Mouse (Mus musculus) fat pad, adult 2 months (tissue): ENCODE measurements at regions not wholly inside any gene's neighbourhood (a gene's known extent, or its start where the extent isn't known, plus 50 kb on each side); places are given as distances from the start of the nearest gene placed in this dataset.

Experiments used
- DNase-seq: peaks from one replicate; pipeline ENCODE4 v3.0.0-alpha.2; 2011; ENCODE audit warnings: low read depth, low spot score; ENCODE audit errors: extremely low read depth

DNA sequence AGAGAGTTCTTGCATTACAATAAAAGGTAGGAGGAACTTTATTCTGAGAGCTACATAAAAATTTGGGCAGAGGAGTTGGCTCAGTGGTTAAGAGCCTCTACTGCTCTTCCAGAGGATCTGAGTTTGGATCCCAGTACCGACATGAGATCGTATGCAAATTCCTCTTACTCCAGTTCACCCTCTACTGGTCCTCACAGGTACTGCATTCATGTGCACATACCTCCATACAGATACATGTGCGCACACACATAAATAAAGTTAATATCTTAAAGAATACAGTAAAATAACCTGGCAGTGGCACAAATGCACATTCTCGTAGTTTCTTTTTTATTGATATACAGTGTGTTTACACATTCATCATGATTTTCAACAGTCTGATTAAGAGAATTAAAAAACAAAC lies 232.4 kb downstream of the Vps13c start:
- no peak for DNase-seq

DNA sequence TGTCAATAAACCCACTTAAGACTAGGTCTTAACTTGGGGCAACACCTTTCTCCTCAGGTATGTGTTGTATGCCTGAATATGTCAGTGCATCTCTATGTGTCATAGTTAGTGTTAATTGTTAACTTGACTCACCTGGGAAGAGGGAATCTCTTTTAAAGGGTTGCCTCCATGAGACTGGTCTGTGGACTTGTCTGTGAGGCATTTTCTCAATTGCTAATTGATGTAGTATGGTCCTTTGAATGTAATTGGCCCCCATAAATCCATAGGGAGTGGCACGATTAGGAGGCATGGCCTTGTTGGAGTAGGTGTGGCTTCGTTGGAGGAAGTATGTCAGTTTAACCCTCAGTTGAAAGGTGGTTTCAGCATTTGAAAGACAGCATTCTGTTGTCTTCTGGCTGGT lies 237.1 kb downstream of the Vps13c start:
- no peak for DNase-seq

DNA sequence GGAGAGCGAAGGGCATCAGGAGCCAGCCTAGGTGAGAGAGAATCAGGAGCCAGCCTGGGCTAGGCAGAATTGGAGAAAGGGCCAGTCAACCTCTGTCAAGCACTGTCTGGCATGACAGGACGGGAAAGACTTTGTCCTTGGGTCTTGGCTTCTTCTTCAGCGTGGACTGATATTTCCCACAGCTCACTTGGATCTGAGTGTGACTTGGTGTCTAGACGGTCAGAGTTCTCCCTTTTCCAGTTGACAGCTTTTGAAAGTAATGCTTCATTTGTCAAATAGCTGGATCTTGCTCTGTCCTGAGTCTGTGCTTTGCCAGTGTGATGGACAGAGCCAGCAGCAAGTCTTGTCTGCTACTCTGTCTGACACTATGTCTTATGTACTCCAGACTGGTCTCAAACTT lies 243.1 kb downstream of the Vps13c start:
- no peak for DNase-seq

DNA sequence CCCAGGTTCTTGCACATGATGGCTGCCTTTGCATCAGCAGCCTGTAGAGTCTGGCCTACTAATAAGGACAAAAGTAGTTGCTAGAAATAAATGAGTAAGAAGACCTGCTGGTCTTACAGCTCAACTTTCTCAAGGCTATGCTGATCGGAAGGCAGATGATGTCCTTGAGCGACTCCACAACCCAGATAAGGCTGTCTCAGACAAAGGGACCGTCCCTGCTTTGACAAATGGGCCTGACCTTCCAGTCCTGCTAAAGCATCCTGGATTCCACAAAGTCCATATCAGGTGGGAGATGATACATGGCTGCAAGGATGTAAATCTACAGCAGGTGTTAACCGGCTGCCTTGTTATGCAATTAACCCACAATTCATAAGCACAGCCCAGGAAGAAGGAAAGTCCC lies 244.8 kb downstream of the Vps13c start:
- no peak for DNase-seq

DNA sequence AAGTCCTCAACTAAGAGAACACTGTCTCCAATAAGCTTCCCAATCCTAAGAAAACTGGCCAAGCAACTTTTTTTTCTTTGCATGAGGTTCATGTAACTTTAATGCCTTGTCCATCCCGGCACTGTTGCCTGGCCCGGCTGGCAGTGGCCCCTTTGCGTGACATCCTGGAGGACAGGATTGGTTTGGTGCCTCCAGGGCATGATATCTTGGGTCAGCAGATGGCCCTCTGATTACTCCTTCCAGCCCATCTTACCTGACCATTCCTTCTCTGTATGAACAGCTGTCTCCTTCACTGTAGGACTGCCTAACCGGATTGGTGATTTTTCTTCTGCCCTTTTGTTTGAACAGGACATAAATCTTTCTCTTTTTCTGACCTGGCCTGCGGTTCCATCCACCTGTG lies 254.4 kb downstream of the Vps13c start:
- DNase-seq: no peak

DNA sequence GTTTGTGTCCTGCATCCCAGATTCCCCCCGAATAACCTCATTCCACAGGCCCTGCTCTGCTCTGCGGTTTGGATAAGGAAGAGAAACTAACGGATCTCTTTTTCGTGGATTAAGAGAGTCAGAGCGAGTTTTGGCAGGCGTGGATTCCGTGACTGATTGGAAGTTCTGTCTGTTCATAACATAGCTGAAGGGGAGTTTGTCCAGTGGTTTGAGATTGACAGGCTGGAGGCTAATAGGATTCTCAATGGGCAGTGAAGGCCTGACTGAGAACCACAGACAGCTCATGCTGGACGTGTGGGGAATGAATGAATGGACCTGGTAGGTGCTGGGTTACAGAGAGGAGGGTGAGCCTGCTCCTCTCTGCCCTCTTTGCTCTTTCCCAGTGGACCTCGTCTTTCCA lies 269.6 kb downstream of the Vps13c start:
- no peak for DNase-seq

DNA sequence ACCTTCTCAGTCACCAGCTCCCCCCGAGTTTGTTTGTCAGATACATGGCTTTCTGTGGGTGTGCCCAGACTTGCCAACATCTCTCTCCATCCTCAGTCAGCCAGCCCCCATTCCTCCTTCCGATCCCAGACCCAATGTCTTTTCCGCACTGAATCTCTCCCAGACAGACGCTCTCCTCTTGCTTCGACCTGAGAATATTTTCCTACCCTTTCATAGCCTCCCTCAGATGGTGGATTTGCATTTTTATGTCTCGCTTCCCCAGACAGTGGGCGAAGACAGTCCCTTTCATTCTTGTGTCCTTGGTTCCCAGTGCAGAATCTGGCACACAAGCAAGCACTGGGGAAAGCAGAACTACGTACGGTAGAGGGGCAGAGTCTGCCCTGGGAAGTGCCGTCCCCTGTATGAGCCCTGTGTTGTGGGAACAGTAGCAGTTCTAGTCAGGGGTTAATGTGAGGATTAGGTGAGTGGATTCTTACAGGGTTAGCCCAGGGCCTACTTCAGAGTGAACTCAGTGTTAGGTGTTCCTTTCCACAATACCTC lies 275.0 kb downstream of the Vps13c start:
- no peak for DNase-seq

DNA sequence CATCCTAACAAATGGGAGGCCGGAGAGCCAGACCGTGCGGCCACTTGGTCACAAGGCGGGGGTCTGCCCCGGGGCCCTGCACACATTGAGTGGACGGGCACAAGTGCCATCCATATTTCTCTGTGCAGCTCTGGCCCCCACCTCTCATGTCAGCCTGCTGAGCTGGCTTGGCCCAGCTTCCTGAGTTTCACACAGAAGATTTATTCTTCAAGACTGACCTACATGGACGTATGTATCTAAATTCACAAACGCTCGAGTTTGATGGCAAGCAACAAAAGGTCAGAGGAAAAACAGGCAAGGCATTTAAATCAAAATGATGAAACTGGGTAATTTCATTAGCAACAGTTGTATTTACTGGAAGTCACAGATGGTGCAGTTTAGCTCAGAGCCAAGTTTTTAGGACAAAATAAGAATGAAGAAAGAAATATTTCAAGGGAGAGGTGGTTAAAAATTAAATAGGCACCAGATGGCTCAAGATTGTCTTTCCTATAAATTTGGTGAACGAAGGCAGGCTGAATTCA lies 276.1 kb downstream of the Vps13c start:
- DNase-seq: no peak

DNA sequence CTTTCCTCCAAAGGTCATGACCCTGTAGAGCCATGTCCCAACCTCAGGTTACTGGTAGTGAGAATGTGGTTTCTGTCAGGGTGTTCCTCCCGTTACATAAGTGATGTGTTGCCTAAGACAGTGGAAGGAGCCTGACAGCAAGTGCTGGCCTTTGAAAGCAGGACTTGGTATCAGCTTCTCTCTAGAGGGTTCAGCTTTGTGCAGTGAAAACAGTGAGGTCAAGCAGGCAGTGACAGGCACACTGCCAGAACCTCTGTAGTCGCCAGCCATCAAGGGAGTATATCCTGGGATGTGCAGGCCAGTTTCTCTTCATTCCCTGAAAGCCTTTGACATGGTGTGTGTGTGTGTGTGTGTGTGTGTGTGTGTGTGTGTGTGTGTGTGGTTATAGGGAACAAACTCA lies 278.1 kb downstream of the Vps13c start:
- DNase-seq: no peak

DNA sequence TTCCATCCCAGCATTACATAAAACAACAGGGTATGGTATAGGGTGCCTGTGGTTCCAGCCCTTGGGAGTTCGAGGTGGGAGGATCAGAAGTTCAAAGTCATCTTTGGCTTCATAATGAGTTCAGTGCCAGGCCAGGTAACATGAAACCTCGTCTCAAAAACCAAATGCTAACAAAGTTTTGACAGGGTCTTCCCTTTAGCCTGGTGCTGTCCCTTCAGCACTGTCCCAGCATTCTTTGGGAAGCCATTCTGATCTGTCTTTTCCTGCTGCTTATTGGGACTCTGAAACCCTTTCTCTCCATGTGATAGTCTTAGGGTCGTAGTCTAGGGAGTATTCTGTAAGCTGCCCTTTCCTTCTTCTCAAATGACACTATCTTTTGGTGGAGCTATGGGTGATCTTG lies 282.1 kb downstream of the Vps13c start:
- DNase-seq: no peak

DNA sequence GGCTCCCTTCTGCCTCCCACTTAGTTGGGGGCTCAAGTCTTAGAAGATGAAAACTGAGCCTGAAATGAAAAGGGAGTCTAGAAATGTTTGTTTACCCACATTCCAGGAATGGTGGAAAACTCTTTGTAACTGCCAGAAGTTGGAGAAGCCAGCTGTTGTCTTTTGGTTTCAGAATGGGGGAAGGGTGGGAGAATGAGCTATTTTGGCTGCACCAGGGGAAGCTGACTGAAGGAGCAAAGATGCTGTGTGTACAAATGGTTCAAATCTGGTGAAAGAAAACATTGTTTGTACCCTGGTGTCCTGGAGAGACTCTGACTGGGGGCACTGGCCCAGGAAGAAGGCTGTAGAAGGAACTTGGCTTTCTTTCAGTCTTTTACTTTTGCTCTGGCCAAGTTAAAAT lies 291.1 kb downstream of the Vps13c start:
- DNase-seq: no peak

DNA sequence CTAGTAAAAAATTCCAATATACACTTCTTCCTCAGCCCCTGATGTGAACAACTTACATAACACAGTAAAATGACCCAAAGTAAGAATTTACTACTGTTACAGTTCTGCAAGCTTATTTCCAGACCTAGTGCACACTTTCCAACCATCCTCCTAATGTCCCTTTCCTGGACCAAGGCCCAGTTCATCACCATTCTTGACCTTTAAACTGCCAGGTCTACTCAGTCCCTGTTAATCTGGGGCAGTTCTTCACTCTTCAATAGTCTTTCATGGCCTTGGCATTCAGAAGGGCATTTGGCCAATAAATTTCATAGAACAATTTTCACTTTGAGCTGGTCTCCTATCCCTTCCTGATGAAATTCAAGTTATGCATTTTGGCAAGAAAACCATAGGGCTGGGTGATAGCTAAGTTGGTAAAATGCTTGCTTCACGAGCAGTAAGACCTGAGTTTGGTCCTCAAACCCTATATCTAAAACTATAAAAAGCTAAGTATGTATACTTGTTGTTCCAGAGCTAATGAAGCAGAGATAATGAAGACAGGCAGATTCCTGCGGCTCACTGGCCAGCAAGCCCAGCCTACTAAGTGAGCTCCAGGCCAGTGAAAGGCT lies 295.4 kb downstream of the Vps13c start:
- DNase-seq: no peak

DNA sequence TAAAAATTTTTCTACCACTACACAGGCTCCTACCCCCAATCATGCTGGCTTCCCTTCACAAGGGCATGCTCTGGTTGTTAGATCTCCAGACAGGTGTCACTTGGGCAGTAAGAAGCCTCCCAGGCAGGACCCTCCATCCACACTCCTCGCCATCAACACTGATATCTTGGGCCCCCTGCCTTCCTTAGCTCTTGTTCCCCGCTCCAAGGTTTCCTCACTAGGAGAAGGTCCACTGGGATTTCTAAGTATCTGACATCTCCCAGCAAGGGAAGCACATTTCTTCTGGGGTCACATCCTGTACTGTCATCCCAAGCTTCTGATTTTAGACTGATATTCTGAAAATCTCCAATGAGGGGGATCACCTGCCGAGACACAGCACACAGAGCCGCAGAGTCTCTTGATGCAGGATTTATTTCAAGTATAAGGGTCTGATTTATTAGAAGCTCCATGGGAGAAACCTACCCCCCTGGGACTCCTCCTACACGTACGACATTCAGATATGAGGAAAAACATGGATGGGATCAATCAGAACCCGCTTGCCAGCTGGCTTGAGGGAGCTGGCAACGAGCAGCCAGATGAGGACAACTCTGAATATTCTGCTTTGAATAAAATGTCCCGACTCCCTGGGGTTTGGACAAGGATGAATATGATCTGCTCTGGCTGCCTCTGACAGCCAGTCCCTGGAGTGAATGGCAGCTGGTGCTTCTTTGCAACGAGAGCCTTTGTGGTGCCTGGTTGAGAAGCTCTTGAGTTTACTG lies 322.8 kb downstream of the Vps13c start:
- no peak for DNase-seq

DNA sequence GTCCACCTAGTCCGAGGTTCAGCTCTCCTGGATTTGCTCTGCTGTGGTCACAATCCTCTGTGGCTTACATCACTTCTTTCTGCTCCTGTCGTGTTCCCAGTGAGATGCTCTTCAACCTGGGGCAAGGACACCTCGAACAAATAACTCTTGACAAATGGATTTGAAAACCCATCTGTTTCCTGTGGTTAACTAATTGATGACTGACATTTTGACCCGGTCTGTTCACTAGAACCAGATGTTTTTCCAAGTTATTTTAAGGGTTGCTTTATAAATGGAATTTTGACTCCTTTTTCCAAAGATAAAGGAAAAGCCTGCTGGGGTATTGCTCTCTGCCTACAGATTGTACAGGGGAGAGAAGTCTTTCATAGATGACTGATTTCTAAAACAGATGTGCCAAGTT lies 326.4 kb downstream of the Vps13c start:
- DNase-seq: no peak

DNA sequence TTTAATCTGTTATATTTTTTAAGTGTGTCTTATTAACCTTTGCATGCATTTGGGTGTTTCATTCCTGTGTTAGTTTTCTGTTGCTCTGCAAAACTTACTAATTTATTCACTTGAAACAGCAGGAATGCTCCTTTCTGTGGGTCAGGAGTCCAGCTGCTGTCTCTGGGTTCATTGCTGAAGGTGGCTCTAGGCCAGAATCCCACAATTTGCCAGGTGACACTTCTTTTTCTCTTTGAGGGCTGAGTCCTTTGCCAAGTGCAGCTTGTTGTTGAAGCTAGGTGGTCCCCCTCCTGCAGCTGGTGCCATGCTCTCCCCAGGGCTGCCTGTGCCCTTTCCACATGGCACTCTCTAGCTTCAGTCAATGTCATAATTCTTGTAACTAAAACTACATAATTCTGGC lies 348.7 kb downstream of the Vps13c start:
- no peak for DNase-seq

DNA sequence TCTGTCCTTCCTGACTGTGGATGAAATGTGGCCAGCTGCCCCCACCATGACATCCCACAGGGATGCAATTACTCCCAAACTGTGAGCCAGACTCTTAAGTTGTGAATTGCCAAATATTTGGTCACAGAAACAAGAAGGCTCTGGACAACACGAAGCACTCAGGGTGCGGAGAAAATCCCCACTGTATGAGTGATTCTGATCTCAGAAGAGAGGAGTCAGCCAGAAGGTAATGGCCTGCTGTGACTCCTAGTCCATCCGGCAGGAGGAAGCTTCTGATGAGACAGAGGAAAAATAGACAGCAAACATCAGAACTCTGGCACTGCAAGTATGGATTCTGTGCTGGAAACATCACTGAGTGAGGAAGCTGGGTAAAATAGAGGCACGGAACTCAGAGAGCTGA lies 359.6 kb downstream of the Vps13c start:
- no peak for DNase-seq

DNA sequence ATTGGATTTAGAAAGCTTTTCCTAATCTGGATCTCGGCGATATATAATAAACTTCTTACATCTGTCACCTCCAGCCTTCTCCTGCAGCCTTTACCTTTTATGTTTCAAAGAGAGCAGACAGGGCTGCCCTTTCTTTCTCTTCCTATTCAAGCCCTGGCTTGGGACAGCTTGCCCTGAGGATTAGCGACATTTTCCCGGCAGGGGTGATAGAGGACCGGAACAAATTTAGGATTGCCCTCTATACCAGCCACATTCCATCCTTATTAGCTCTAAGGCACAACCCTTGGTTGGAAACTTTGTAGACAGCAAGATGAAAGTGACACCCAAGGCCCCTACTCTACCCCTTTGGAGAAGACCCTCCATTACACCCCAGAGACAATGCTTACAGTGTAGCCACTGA lies 360.8 kb downstream of the Vps13c start:
- no peak for DNase-seq

DNA sequence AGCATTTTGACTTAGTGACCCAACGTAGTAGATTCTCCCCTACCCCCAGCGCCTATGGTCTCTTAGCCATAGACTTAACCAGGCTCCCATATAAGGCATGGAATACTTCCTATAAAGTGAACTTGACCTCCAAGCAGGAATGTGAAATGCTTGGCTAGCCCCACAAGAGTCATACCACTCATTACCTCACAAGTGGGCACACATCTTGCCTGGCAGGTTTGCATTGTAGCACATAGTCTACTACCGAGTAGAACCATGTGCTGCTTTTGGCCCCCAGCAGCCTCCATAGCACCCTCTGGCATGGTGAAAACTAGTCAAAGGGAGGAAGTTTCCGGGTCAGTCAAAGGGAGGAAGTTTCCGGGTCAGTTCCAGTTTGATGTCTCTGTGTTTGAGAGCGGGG lies 385.5 kb downstream of the Vps13c start:
- no peak for DNase-seq

DNA sequence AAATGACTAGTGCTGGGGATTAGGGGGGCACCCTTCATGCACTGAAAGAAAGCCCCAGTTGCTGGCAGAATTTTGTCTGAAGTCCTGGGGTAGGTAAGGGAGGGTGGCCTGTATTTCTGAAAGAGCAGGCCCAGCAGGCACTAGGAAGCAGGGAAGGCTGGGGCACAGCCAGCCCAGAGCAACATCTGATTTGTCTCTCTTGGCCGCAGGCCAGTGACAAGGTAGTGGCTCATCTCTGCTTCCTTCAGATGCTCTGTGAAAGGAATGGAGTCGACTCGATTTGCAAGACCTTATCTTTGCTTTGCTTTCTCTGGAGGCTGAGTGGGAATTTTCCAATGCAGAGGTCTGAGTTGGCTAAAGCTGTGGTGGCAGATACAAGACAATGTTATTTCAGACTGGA lies 390.9 kb downstream of the Vps13c start:
- no peak for DNase-seq

DNA sequence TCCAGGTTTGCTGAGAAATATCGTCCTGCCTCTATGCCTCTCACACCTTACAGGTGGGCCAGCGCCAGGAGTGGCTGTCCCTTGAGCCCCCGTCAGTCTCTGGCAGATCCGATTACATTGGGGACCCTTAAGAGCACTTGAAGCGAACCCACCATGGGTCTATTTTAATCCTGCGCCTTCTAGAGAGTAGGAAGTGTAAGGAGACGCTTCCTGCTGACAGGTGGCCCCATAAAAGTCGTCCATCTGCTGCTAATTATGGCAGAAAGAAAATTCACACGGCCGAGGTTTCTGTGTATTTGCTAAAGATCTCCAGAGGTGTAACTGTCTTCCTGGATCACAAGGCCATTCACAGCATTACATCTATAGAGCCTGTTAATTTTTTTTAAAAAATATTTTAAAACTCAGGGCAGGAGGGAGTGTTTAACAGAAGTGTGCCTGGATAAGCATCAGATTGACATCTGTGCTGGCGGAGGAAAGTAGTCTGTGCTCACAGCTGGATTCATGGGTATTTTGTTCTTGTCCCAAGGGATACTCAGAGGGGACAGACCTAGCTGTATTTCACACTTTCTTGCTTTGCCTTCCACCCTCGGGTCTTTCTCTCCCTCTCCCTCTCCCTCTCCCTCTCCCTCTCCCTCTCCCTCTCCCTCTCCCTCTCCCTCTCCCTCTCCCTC lies 394.9 kb downstream of the Vps13c start:
- DNase-seq: no peak

DNA sequence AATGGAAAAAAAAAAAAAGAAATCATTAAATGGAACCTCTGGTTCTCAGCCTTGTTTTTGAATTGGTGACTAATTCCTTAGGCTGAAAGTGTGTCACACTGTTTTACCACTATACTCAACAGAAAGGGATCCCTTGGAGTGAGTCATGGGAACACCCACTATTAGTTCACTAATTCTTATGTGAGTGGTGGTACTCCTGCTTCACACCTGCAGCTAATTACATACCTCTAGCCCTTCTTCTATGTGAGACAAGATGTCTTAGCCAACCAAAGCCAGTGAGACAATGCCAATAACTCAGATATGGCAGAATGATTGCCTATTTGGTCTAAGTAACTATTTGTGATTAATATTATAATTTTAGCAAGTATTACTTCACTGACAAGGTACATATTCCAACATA lies 398.9 kb downstream of the Vps13c start:
- no peak for DNase-seq

DNA sequence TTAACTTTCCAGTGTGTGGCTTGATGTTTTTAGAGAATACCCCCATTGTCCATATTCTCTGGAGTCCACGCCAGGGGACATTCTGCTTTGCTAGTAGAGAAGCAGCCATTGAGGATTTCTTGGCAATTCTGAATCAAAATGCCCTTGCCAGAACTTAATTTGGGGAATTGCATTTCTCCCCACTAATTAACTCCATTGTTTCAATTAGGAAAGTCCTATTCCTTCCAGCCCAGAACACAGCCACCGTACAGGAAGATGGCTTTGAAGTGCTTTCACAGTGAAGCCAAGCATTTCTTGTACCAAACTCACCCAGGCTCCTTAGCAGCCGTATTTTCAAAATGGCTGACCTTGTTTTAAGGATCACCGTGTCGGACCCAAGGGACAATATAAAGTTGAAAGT lies 399.4 kb downstream of the Vps13c start:
- DNase-seq: no peak
